Mouse (Mus musculus) E14TG2a.4 (cell line): Measurements from ENCODE around the gene Cldn22.

Experiments
- CTCF ChIP-seq: conservative IDR thresholded peaks from 2 replicates; pipeline ENCODE4 v1.5.1; 2014; ENCODE audit warnings: low read length
- POU5F1 ChIP-seq: IDR thresholded peaks from 2 replicates; pipeline ENCODE4 v1.6.1; 2014; ENCODE audit warnings: low read length, borderline replicate concordance

GRCm38 (mm10) chr8:47809970-47810665 lies 14.2 kb upstream of the Cldn22 start:
- TF ChIP-seq CTCF (no peak), POU5F1 (no peak)
